Mouse (Mus musculus) liver, adult 2 months (tissue): ENCODE measurements around the gene Scarf2. TPM values are rescaled to one million over a fixed set of nuclear protein-coding genes. Genes with fewer than 3 reads are reported as not detected.

ENCODE experiments used
- DNase-seq: peaks from one replicate; pipeline ENCODE4 v3.0.0-alpha.2; 2011; ENCODE audit warnings: low read depth, low spot score; ENCODE audit errors: extremely low read depth
- H3K27ac ChIP-seq: fragments of 200-500 bp; replicated peaks from 2 replicates; pipeline ENCODE4 v1.5.1; 2012; ENCODE audit warnings: low read depth, mild to moderate bottlenecking, control low read depth, inconsistent platforms, low read length; ENCODE audit not compliant: insufficient read depth
- H3K27me3 ChIP-seq: fragments of 200-500 bp; 2 replicates; pipeline ENCODE4 v1.6.1; 2012; ENCODE audit warnings: mild to moderate bottlenecking, moderate library complexity, low read length, inconsistent platforms; ENCODE audit not compliant: control insufficient read depth, insufficient read depth
- H3K36me3 ChIP-seq: fragments of 200-500 bp; 2 replicates; pipeline ENCODE4 v1.6.1; 2012; ENCODE audit warnings: low read length, inconsistent platforms; ENCODE audit not compliant: control insufficient read depth, insufficient read depth
- H3K4me1 ChIP-seq: fragments of 200-500 bp; 2 replicates; pipeline ENCODE4 v1.6.1; 2011; ENCODE audit warnings: low read length; ENCODE audit not compliant: control insufficient read depth, insufficient read depth
- H3K4me3 ChIP-seq: fragments of 200-500 bp; 2 replicates; pipeline ENCODE4 v1.5.1; 2011; ENCODE audit warnings: low read depth, mild to moderate bottlenecking, control low read depth, low read length, moderate library complexity; ENCODE audit not compliant: insufficient read depth
- H3K79me2 ChIP-seq: fragments of 200-500 bp; 2 replicates; pipeline ENCODE4 v1.6.1; 2012; ENCODE audit warnings: inconsistent platforms, mild to moderate bottlenecking, low read length, moderate library complexity; ENCODE audit not compliant: control insufficient read depth, insufficient read depth
- H3K9ac ChIP-seq: fragments of 200-500 bp; 2 replicates; pipeline ENCODE4 v1.6.1; 2012; ENCODE audit warnings: low read depth, mild to moderate bottlenecking, control low read depth, inconsistent platforms, low read length
- CTCF ChIP-seq: fragments of 200-500 bp; IDR thresholded peaks from 2 replicates; pipeline ENCODE4 v1.5.1; 2011; ENCODE audit warnings: low read depth, low read length, control low read depth
- POLR2A ChIP-seq: fragments of 200-500 bp; IDR thresholded peaks from 2 replicates; pipeline ENCODE4 v1.6.1; 2011; ENCODE audit warnings: low read length, control low read depth; ENCODE audit not compliant: insufficient read depth; ENCODE audit errors: extremely low read depth
- WGBS: fragments of 180-500 bp; shearing (Covaris S2); methylation state at CpG from one replicate; pipeline ENCODE4 v1.1.7; 2018; 5-methylcytosine and 5-hydroxymethylcytosine counted together
- polyA plus RNA-seq: library from polyadenylated mRNA; depleted of rRNA; stranded (reverse); fragments of >200 nt; gene quantifications from 2 replicates; pipeline ENCODE4 v1.2.3, GENCODE M21; 2012
- total RNA-seq: library from RNA; depleted of rRNA; stranded (reverse); fragments of >200 nt; gene quantifications from 2 replicates; pipeline ENCODE4 v1.2.3, GENCODE M21; 2014

Scarf2 gene
- total and polyA plus RNA-seq, 2 experiments, result 1.8 to 7.7 TPM

DNA sequence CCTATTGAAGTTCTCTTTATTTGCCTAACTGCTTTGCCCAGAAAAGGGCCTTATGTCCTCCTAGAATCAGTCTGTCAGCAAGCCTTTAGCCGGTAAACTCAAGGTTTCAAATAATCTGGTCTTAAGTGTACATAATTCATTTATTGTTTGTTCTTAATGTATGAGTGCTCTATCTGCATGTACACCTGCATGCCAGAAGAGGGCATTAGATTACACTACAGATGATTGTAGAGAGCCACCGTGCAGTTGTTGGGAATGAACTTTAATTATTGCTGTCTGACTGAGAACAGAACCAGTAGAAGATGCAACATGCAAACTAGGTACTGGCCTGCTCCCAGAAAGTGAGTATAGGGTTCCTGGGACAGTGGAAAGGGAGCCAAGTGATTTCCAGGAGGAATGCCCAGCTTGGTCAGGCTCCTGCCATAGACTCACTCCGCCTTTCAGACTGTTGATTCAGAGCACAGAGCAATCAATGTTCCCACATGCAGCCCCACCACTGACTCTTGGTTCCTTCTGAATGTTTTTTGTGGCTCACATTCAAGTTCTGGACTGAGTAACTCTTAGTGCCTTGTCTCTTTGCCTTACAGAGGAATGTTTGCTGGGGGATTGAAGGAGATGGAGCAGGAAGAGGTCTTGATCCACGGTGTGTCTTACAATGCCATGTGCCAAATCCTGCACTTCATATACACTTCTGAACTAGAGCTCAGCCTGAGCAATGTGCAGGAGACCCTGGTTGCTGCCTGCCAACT, 25.8 kb upstream of the Scarf2 start:
- no peak for TF ChIP-seq CTCF
- no peak for TF ChIP-seq POLR2A
- Histone ChIP-seq H3K27me3 (no peaks in the 10 kb centered on the region), H3K36me3 (peaks cover 20% of the 10 kb centered on the region; the same call in 1 of the 2 replicates), H3K27ac (no peak overlapping the region), H3K9ac (no peak overlapping the region), H3K4me3 (no peak overlapping the region), H3K79me2 (no peaks in the 10 kb centered on the region; the same call in 1 of the 2 replicates), H3K4me1 (no peaks in the 10 kb centered on the region)
- 49% methylated on average over 4 of the region's 4 CpGs for WGBS
- DNase-seq, result peak; percentile 11

DNA sequence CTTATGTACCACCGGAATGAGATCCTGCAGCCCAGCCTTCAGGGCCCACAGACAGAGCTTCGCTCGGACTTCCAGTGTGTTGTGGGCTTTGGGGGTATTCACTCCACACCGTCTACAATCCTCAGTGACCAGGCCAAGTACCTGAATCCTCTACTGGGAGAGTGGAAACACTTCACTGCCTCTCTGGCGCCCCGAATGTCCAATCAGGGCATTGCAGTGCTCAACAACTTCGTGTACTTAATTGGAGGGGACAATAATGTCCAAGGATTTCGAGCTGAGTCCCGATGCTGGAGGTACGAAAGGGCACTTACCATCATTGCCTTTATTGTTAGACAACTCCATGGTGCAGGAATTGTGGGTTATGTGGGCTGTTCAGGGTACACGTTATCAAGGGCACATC, 20.3 kb upstream of the Scarf2 start:
- H3K4me1 ChIP-seq, result no peaks in the 10 kb centered on the region
- no peaks in the 10 kb centered on the region; the same call in 1 of the 2 replicates for H3K79me2 ChIP-seq
- no peaks in the 10 kb centered on the region for H3K27me3 ChIP-seq
- no peak overlapping the region for H3K27ac ChIP-seq
- no peak for DNase-seq
- WGBS, result 77% methylated on average over 11 of the region's 11 CpGs
- H3K9ac ChIP-seq, result no peak overlapping the region
- H3K36me3 ChIP-seq, result peaks cover 26% of the 10 kb centered on the region
- TF ChIP-seq CTCF (peak; percentile 57; the same call in 1 of the 2 replicates), POLR2A (no peak)
- no peak overlapping the region for H3K4me3 ChIP-seq

DNA sequence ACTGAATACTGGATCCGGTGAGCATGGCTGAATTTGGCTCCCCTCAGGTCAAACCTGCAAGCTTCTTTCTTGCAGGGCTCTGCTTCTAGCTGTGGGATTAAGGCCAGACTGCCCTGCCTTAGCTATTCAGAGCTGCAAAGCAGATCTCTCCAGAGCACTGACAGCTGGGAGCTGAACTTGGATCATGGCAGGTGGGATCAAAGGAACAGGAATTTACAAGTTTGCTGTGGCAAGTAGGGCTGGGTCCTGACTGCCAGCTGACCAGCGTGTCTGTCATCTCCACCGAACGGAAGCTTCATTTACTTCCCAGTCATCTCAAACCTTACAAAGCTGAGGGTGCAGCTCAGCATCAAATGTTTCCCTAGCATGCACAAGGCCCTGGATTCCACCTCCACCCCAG, 18.9 kb upstream of the Scarf2 start:
- no peak for DNase-seq
- Histone ChIP-seq H3K4me1 (no peaks in the 10 kb centered on the region), H3K9ac (no peak overlapping the region), H3K79me2 (no peaks in the 10 kb centered on the region; the same call in 1 of the 2 replicates), H3K27ac (no peak overlapping the region), H3K36me3 (peaks cover 20% of the 10 kb centered on the region), H3K4me3 (no peak overlapping the region), H3K27me3 (no peaks in the 10 kb centered on the region)
- TF ChIP-seq POLR2A (no peak), CTCF (no peak)
- WGBS, result 84% methylated on average over 4 of the region's 4 CpGs

DNA sequence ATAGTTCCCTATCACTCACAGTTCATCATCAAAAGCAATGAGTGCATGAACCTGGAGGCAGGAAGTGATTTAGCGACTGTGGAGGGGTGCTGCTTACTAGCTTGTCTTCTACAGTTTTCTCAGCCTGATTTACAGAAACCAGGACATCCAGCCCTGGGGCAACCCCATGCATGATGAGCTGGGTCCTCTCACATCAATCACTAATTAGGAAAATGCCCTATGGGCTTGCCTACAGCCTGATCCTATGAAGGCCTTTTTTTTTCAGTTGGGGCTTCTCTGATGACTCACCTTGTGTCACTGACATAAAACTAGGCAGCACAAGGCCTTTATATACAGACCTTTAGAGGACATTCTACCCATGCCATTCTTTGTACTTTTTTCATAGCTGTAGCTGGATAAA, 17.4 kb upstream of the Scarf2 start:
- Histone ChIP-seq H3K4me3 (no peak overlapping the region), H3K36me3 (peaks cover 22% of the 10 kb centered on the region), H3K79me2 (no peaks in the 10 kb centered on the region), H3K27me3 (no peaks in the 10 kb centered on the region), H3K9ac (no peak overlapping the region), H3K27ac (no peak overlapping the region), H3K4me1 (no peaks in the 10 kb centered on the region)
- no peak for TF ChIP-seq POLR2A
- no peak for TF ChIP-seq CTCF
- WGBS, result 80% methylated on average over 1 of the region's 1 CpGs
- no peak for DNase-seq

DNA sequence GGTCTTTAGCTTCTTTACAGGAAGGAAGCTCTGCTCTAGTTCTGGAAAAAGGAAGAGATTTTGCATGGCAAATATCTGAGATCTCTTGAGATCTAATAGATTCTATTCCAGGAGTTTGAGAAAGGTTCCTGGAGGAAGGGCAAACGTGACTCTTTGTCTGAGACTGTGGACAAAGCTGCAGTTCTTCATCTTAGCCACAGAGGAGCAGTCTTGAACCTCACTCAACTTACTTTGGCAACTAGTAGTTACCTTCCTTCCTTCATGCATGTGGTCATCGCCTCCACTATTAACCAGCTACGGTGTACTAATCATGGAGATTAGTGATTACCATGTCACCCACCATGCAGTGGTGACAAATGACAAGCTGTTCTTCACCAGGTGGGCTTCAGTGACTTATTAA, 11.7 kb upstream of the Scarf2 start:
- no peaks in the 10 kb centered on the region for H3K4me1 ChIP-seq
- TF ChIP-seq CTCF (no peak), POLR2A (no peak)
- no peak overlapping the region for H3K27ac ChIP-seq
- peaks cover 33% of the 10 kb centered on the region for H3K36me3 ChIP-seq
- no peaks in the 10 kb centered on the region for H3K27me3 ChIP-seq
- DNase-seq, result no peak
- no peak overlapping the region for H3K4me3 ChIP-seq
- H3K9ac ChIP-seq, result no peak overlapping the region
- no peaks in the 10 kb centered on the region for H3K79me2 ChIP-seq
- 82% methylated on average over 3 of the region's 3 CpGs for WGBS

DNA sequence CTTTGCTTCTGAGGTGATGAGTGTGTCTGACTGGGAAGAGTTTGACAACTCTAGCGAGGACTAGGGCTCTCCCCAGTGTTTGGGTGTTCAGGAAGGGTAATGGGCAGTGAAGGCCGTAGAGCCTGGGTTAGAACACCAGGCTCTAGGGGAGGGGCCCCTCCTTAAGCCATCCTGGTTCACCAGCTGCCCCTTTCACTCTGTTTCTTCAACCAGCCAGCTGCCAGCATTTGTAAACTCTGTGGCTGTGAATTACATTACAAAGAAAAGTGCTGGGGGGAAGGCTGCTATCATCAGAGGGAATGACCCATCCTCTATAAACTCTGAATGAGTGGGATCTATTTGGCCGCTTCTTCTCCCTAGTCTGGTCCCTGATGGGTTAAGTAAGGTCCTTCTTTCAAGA, 4.4 kb upstream of the Scarf2 start:
- peaks cover 28% of the 10 kb centered on the region for H3K36me3 ChIP-seq
- no peaks in the 10 kb centered on the region for H3K79me2 ChIP-seq
- TF ChIP-seq POLR2A (no peak), CTCF (no peak)
- no peak overlapping the region for H3K27ac ChIP-seq
- no peaks in the 10 kb centered on the region for H3K4me1 ChIP-seq
- H3K27me3 ChIP-seq, result peaks cover 8% of the 10 kb centered on the region; the same call in 1 of the 2 replicates
- WGBS, result 92% methylated on average over 3 of the region's 3 CpGs
- H3K4me3 ChIP-seq, result no peak overlapping the region
- no peak for DNase-seq
- no peak overlapping the region for H3K9ac ChIP-seq
